Mouse (Mus musculus) right cerebral cortex, adult 2 months (tissue): ENCODE measurements around the gene Mrpl38.

Source experiments
- DNase-seq, 2 experiments: peaks; one replicate each; pipeline ENCODE4 v3.0.0; 2021 to 2022; ENCODE audit warnings: low spot score in 2 of 2

Gene Mrpl38

DNA sequence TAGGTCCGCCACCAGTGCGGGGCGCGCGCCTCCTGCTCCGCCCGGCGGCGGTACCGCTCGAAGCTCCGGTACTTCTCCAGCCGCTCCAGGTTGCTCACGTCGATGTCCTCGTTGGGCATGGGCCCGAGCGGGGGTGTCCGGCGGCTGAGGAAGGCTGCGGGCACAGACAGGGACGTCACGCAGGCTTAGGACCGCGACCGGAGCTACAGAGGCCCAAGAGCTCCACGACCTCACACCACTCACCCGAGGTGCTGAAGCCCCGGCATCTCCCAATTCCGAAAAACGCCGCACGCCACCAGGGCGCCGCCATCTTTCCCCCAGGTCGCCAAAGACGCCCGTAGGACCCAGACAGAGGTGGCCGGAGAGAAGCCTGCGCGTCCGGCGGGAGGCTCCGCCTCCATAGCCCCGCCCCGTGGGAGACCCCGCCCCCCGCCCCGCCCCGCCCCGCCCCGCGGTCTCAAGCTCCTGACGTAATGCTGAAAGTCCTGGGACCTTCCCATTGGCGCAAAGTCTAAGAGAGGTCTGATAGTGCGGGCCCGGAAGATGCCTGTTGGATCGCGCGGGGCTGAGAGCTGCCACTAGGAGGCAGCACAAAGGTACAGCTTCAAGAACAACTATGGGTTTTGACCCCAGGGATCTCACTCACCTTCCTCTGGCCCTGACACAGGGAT lies at the start of gene Mrpl38:
Gene Mrpl38 (minus strand): TSS at position 401 of the 671 bp plus-strand sequence.
- peak; percentile 78 to 81 for DNase-seq

DNA sequence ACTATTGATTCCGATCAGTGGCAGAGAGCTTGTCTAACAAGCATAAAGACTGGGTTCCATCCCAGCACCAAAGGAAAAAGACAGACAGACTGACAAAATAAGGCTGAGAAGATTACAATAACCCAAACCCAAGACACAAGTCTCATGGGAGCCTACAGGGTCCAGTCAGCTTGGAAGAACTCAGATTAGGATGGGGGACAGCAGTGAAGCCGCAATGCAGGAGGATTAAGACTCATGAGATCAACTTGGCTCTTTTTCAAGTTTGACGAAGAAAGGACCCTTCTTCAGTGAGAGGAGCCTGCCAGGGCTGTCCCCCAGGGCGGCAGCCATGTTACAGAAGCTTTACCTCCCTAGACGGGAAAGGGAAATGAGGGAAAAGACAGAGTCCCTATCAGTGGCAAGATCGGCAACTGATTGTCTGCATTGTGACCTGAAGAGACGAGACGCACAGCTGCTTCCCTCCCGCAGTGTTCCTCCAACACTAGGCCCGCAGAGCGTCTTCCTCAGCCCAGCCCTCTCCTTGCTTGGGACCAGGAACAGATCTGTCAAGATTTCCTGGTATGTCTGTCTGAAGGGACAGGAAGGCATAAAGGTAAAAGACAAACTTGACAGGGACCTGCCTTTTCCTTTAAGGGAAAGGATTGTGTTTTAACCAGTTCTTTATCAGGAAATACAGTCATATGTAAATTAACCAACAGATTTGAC lies 48.7 kb upstream of the Mrpl38 start:
- no peak for DNase-seq

DNA sequence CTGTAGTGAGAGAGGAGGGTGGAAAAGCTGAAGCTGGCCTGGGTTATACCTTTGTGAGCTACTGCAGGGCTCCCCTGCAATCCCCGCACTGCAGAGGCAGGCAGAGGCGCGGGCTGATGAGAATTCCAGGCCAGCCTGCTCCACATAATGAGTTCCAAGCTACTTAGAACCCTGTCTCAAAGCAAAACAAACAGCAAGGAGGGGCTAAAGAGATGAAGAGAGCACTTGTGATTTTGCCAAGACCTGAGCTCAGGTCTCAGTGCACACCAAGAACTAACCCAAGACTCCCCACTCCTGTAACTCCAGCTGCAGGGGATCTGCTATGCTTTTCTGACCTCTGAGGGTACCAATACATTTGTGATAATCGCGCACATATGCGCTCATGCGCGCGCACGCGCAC lies 47.7 kb upstream of the Mrpl38 start:
- DNase-seq, result no peak

DNA sequence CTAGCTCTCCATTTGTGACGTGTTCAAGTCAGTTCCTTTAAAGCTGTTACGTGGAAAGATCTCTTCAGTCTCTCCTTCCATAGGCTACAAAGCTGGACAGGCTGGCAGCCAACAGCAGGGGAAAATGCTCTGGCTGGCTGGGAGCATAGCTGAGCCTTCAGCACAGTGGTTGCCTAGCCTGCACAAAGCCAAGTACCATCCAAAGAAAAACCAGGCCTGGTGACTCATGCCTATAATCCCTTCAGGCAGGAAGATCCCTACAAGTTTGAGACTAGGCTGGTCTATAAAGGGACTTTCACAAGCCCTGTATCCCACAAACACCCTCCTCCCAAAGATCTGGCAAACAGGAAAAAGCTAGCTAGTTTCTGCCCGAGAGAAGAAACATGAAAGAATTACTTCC lies 47.2 kb upstream of the Mrpl38 start:
- peak in 1 of 2 experiments; percentile 26 for DNase-seq

DNA sequence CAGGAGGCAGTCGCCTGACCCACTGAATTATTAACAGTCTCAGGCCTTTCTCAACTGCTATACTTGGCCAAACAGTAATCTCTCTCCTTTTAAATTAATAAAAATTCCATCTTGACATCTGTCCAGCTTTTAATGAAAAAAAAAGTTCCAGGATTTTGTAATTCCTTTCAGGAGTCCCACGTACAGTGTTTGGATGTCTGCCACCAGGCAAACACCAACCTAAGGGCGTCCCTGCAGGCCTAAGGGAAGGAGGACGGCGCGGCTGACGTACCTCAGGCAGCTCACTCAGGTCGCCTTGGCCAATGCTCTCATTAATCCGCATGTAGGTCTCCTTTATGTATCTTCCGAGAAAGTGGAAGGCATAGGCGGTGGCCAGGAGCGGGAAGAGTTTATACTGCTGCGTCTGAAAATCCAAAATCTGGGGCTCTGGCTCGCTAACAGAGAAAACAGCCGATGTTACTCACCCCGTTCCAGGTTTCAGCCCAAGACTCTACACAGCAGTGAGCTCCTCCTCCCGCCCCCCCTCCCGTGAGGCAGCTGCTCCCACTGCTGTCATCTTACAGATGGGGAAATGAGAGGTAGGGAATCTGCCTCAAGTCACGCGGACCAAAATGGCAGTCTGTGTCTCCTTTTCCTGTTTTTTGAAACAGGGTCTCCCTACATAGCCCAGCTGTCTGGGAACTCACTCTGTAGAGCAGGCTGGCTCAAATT lies 39.9 kb upstream of the Mrpl38 start:
- DNase-seq, result no peak

DNA sequence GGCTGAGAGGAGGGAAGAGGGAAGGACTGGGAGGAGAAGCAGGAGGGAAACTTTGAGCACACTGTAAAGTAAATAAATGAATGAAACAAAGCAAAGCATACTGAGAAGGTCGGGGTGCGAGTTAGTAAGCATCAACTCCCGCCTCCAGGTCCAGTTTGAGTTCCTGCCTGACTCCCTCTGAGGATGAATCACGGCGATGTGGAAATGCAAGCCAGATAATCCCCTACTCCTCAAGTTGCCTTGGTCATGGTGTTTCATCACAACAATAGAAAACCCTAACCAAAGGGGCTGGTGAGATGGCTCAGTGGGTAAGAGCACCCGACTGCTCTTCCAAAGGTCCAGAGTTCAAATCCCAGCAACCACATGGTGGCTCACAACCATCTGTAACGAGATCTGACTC lies 37.3 kb upstream of the Mrpl38 start:
- no peak for DNase-seq

DNA sequence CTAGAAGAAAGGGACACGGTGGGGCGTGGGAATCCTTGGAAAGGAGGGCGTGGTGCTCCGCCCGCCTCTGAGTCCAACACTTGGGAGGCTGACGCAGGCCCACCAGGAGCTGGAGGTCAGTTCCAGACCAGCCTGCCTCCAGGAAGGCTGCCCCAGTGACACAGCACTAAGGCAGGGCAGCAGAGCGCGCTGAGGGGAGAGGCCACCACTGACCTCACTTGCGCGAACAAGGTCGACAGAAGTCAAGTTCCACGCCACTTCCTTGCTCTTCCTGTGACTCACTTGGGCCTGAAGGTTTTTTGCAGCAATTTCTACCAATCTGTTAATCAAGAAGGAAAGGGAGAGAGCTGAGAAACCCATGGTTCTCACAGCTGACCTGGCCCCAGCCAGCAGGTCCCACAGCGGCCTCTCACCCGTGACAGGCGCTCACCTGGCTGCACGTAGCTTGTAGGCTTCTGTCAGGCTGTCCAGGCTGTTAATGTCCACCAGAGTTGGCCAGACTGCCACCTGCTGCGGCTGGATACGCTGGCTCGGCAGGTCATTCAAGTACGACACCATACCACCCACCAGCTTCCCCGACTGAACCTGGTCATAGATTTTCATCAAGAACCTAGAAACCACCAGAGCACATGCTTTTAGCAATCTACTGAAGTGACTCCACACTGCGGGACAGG lies 36.2 kb upstream of the Mrpl38 start:
- DNase-seq, result no peak

DNA sequence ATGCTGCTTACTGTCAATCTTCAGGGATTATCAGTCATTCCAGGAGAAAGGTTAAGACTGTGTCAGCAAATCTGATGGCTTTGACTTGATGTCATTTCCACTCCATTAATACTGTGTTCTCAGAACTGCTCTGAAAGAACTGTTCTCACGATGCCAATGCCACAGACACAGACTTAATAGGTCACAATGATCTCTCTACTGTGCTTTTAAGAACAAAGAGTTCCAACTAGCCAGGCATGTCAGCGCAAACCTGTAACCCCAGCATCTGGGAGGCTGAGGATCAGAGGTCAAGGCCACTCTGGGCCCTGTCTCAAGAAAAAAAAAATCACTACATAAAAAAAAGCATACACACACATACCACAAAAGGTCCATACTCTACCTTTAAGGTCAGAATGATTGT lies 33.3 kb upstream of the Mrpl38 start:
- DNase-seq, result no peak

DNA sequence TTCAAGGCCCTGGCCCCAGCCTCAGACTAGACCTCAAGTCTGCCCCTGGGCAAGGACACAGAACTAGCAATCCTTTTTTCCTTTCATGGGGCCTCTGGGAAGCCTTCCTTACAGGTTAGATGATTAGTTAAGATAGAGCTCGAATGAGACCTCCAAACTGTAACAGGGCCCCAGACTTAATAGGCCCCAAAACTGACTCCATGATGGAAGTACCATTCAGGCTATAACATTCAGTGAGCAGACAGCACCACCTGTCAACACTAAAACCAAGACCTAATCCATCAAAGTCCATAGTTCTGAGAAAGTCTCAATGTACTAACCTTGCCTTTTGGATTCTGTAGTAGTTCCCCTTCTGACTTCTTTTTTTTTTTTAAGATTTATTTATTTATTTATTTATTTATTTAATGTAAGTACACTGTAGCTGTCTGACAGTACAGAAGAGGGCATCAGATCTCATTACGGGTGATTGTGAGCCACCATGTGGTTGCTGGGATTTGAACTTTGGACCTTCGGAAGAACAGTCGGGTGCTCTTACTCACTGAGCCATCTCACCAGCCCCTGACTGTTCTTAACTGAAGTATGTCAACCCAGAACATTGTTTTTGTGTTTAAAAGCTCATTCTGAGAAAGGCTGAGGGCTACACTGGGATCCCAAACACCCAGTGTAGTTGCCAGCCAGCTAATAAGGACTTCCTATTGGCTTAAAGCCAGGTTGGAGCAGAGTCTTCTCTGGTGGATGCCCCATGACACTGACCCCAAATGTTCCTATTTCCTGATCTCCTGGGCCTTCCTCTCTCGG lies 31.5 kb upstream of the Mrpl38 start:
- no peak for DNase-seq

DNA sequence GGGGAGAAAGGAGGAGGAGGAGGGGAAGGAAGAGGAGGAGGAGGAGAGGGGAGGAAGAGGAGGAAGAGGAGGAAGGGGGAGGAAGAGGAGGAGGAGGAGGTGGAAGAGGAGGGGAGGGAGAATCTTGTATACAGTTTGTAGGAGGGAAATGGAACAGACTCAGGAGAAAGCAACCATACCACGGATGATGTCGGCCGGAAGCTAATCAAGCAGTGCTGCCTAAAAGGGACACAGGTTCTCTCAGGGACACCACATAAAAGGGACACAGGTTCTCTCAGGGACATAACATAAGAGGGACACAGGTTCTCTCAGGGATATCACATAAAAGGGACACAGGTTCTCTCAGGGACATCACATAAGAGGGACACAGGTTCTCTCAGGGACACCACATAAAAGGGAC lies 30.5 kb upstream of the Mrpl38 start:
- DNase-seq, result no peak

DNA sequence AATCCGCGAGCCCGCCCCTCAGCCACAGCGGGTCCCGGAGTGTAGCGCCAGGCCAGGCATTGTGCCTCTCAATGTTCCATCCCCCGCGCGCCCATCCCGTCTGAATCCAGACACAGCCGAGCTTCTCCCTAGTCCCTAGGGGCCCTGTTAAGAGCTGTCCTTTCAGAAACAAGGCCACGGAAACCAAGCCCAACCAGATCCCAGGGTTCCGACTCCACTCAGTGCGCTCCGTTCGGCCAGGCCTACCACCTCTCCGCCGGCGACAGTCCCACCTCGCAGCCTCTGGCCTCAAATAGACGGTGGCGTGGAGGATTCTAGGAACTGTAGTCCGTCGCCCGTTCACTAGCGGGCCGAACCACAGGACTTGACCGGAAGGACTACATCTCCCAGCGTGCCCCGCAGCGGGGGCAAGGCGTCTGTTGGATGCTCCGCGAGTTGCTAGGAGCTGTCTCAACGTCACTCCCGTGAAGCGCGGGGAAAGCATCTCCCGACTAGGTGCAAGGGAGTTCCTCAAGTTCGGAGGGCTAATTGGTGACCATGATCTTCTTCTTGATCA lies 29.3 kb upstream of the Mrpl38 start, which contains the start of gene Fbf1:
Gene Fbf1 (minus strand): TSS at position 283 of the 556 bp plus-strand sequence.
- DNase-seq, result peak; percentile 98 to 99

DNA sequence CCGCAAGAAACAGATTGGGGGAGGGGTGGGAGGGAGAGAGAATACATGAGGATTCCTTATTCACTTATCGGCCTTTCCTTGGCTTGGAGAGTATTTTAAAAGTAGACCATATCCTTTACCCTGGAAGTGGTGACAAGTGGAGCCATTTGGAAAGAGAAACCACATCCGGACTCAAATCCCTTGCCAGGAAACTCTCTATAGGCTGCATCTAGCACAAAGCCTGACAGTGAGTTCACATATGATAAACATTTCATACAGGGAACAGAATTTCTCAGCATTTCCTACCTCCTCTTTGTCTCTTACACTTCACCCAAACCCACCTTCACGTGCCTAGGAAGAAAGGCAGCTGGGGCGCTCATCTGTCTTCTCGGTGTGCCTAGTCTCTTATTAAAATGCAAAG lies 28.6 kb upstream of the Mrpl38 start:
- no peak for DNase-seq

DNA sequence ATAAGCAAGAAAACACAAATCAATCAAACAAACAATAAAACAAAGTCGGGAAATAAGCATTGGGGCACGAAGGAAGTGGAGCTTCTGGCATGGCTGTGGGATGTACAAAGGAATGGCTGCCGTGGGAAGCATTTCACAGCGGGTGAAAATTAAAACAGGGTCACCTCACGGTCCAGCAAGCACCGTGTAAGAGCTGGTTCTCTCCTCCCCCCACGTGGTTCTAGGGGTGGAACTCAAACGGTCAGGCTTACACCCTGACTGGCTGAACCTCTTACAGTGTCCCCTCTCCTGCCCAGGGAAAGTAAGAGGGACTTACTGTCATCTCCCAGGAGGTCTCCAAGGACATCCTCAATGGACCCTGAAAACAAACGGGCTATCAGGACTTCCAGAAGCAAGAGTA lies 24.3 kb upstream of the Mrpl38 start:
- no peak for DNase-seq

DNA sequence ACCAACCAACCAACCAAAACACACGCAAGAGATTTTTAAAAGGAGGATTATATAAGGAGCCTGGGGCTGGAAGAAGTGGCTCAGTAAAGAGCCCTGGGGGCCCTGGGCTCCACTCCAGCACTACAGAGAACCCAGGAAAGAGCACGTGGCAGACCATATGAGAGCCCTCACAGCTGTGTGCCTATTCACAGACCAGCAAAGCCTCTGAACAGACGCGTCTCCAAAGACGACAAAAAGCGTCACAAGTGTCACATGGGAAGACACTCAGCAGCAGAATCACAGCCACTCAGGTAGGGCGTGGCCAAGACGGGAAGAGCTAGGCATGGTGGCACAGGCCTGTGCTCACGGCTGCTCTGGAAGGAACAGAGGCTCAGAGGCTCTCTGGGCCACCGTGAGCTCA lies 23.5 kb upstream of the Mrpl38 start:
- peak; percentile 37 to 53 for DNase-seq

DNA sequence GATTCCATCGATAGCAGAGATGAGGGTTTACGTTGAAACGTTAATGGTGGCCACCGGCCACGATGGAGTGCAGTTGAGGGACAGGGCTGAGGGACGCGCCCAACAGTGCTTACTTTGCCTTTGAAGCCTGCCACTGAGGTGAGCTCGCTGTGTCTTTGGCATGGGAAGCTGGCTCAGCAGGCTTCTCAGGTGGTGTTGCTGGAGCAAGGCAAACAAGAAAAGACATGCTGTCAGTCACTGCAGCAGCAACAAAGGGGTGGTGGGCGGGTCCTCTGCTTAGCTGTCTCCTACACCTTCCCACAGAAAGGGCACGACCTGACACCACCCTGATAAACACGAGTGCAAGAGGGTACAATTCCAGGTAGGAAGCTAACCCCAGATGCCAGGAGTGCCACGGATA lies 22.6 kb upstream of the Mrpl38 start:
- DNase-seq, result no peak

DNA sequence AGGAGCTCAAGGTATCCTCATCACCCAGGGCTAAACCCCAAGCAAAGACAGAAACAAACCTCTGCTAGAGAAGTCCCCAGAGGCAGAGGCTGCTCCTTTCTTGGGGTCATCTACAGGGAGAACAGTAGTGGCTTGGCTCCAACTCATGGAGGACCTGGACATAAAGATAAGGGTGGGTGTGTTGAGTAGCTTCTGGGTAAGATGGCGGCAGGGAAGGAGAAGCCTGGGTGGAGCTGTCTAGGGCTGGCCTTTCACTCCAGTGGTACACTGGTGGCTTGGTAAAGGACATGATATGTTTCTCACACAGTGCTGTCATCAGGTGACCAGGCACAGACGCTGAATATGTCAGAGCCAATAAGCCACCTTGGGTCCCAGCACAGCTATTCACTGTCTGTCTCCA lies 12.3 kb upstream of the Mrpl38 start:
- no peak for DNase-seq

DNA sequence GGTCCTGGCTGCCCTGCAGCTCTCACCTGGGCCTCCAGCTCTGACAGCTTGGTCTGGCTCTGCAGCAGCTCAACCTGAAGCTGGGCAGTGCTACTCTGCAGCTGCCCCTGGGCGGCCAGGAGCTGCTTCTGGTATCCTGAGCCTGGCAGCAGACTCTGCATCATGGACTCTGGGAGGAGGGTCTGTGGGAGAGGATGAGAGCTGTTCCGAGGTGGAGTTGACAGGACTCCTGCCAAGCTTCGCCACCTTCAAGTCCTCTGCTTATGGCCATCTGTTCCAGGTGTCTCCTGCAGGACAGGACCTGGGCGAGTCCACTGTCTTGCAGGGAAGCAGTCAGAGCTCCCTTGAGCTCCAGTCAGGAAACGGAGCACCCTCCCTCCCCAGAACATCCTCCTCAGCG lies 10.7 kb upstream of the Mrpl38 start:
- no peak for DNase-seq

DNA sequence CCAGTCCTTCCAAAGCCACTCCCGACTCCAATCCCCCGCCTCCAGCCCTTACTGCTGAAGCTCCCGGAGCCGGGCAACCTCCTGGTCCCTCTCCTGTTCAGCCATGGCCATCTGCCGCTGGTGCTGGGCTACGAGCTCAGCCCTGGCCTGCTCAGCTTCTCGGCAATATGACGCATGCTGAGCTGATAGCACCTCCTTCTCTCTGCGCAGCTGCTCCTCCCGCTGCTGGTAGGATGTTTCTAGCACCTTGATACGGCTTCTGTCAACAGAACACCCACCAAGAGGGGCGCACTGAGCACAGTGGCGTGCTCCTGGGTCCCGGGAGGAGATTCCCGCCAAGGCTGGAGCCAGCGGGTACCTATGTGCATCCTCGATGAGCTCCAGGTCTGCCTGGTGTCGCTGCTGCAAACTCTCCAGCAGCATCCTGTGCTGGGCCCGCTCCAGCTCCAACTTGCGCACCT lies 10.1 kb upstream of the Mrpl38 start:
- peak; percentile 62 to 67 for DNase-seq

DNA sequence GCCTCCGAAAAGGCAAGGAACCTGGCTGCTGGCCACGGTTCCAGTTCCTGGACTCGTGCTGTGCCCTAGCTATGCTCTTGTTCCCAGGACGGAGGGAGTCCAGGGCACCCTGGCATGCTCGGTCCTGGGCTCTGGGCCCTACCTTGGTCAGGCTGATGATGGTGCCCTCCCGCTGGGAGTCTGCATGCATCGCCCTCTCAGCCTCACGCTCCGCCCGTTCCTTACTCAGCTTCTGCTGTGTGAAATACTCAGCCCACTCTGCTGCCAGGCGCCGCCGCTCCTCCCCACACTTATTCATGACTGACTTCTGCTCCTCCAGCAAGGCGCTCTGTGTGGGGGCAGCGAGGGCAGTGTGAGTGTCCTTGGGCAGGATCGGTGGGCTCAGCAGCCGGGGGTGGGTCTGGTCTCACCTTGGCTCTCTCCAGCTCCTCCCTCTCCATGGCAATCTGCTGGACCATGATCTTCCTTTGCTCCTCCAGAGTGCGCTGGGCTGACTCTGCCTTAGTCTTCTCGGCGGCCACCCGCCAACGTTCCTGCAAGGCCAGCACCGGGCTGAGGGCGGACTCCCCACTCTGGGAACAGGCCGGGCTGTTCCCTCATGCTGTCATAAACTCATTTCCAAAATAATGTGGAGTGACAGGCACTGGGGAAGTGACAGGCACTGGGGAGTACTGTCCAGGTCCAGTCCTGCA lies 7.8 kb upstream of the Mrpl38 start:
- peak; percentile 79 to 84 for DNase-seq

DNA sequence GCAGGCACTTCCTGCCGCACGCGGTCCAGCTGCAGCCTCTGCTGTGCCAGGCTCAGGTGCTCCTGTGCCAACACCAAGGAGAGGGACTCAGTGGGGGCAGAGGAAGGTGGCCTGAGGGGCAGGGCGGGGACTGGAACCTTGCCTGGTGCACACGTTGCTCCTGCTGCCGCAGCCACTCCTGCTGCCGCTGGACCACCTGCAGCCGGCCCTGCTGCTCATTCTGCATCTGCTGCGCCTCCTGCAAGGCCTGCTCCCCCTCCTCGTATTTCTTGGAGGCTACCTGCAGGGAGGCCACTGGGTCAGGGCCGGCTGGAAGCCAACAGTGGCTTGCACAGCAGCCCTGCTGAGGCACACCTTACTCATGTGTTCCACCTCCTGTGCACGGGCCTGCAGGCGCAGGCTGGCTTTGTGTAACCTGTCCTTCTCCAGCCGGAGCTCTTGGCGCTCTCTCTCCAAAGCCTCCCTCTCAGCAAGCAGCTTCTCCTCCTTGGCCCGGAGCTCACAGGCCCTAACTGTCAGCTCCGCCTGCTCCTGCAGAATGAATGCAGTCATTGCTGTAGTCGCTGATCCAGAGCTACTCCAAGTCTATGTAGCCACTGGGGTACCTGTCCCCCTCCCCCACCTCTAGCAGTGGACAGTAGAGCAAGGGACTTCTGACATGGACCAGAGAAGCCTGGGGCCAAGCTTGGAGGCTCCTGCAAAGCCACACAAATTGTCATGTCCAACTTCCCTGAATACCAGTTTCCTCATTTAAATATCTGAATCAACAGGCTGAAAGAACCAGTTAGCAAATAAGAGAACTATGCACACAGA lies 7.0 kb upstream of the Mrpl38 start:
- no peak for DNase-seq
